ENCODE assay signal across 10 mouse cellular contexts in the genomic region with DNA sequence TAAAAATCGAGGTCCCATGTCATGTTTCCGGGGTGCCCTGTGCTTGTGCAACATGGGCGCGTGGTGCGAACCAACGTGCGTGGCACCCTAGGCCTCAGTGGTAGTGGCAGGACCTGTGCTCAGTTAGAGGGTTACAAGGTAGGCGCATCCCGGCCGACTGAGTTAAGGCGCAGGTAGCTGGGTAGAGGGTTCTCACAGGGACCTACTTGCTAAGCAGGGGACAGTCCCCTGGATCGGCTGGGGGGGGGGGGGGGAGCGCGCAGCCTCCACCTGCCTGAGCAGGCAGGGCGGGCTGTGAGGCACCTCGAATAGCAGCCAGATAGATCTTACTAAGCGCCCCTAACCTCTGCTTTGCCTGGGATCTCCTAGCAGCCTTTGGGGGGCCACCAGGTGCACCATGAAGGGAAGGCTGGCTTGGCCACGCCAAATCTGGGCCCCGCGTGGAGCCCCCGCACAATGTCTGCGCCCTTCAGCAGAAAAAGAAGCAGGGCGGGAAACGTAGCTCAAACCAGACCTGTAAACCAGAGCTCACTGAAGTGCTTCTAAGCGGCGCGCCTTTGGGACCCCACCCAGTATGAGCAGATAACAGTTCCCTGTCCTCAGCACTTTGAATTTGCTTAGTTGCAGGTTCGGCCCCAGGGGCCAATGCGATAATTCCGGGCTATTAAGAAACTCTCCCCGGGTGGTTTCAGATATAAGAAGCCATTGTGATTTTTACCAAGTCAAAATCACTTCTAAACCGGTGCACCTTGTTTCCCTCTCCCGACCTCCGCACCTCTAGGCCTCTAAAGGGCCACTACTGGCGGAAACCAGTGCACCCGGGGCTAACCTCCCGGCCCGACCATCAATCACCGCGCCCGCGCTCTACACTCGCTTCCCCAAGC. TPM values are rescaled to one million over a fixed set of nuclear protein-coding genes. Genes with fewer than 3 reads are reported as not detected.
DNase-seq lines count a peak whose midpoint lies in the region; ATAC-seq and TF ChIP-seq lines count a peak whose summit lies in the region.
"Had no signal": no experiment of that assay in that cellular context is flagged by ENCODE, and none has a peak within 500 bp of the region (broad histone marks: within the 10 kb centered on the region; RNA-seq: fewer than 3 reads in every experiment).

No protein-coding gene starts in this region.

- H3K27me3 ChIP-seq in kidney, embryonic 16.5 days (ENCODE audit: insufficient read depth, low read length): peaks cover 90% of the 10 kb centered on the region
- H3K27me3 ChIP-seq in embryonic facial prominence, embryonic 11.5 days (ENCODE audit: control insufficient read depth, insufficient read depth, low read length): peaks cover 76% of the 10 kb centered on the region
- H3K27me3 ChIP-seq in intestine, embryonic 15.5 days (replicated peaks): peaks cover 82% of the 10 kb centered on the region
- peaks cover 100% of the 10 kb centered on the region for H3K27me3 ChIP-seq in neural tube, embryonic 12.5 days (replicated peaks)

- under 1% methylated on average over 39 of the region's 43 CpGs for WGBS in kidney, embryonic 16.5 days
- WGBS in embryonic facial prominence, embryonic 11.5 days: 1% methylated on average over 41 of the region's 43 CpGs
- WGBS in intestine, embryonic 15.5 days: under 1% methylated on average over 43 of the region's 43 CpGs
- under 1% methylated on average over 43 of the region's 43 CpGs for WGBS in neural tube, embryonic 12.5 days

- H3K36me3 ChIP-seq in kidney, embryonic 16.5 days (ENCODE audit: insufficient read depth, low read length): peaks cover 4% of the 10 kb centered on the region; the same call in 1 of the 2 replicates
- no peaks in the 10 kb centered on the region for H3K36me3 ChIP-seq in embryonic facial prominence, embryonic 11.5 days (replicated peaks; ENCODE audit: control insufficient read depth, insufficient read depth, low read depth, low read length)
- H3K36me3 ChIP-seq in intestine, embryonic 15.5 days: no peaks in the 10 kb centered on the region
- no peaks in the 10 kb centered on the region for H3K36me3 ChIP-seq in neural tube, embryonic 12.5 days

- no peak for TF ChIP-seq CTCF in left cerebral cortex, adult 2 months (IDR thresholded peaks at IDR 0.05)

- no peaks in the 10 kb centered on the region for H3K9me3 ChIP-seq in kidney, embryonic 16.5 days (ENCODE audit: low read length)
- H3K9me3 ChIP-seq in embryonic facial prominence, embryonic 11.5 days (replicated peaks; ENCODE audit: control insufficient read depth, low read length): no peaks in the 10 kb centered on the region
- H3K9me3 ChIP-seq in intestine, embryonic 15.5 days: no peaks in the 10 kb centered on the region
- H3K9me3 ChIP-seq in neural tube, embryonic 12.5 days: no peaks in the 10 kb centered on the region

- H3K27ac ChIP-seq in kidney, embryonic 16.5 days (ENCODE audit: low read length): peak overlapping the region; percentile 87
- H3K27ac ChIP-seq in embryonic facial prominence, embryonic 11.5 days (replicated peaks; ENCODE audit: low read depth, low read length): peak overlapping the region; percentile 87
- peak overlapping the region; percentile 92 for H3K27ac ChIP-seq in intestine, embryonic 15.5 days
- peak overlapping the region; percentile 37; the same call in 1 of the 2 replicates for H3K27ac ChIP-seq in neural tube, embryonic 12.5 days
- no peak overlapping the region for H3K27ac ChIP-seq in left cerebral cortex, adult 2 months

- no peak for DNase-seq in kidney, adult 8-10 months
- no peak for DNase-seq in embryonic facial prominence, embryonic 11.5 days (ENCODE audit: low spot score)
- DNase-seq in cerebellum, postnatal 36 days: no peak
- DNase-seq in adrenal gland, postnatal 36 days: no peak
- no peak for DNase-seq in left cerebral cortex, adult 2 months (ENCODE audit: extremely low spot score in 1 of 2, low spot score in 2 of 2)
- DNase-seq: thymus, postnatal 36 days had no signal

- H3K4me1 ChIP-seq in kidney, embryonic 16.5 days (ENCODE audit: insufficient read depth, low read length): peaks cover 44% of the 10 kb centered on the region
- H3K4me1 ChIP-seq in embryonic facial prominence, embryonic 11.5 days (ENCODE audit: control insufficient read depth, insufficient read depth, low read length): peaks cover 2% of the 10 kb centered on the region; the same call in 1 of the 2 replicates
- peaks cover 29% of the 10 kb centered on the region for H3K4me1 ChIP-seq in intestine, embryonic 15.5 days (replicated peaks)
- peaks cover 33% of the 10 kb centered on the region for H3K4me1 ChIP-seq in neural tube, embryonic 12.5 days

- ATAC-seq in kidney, embryonic 16.5 days (ENCODE audit: low FRiP score, low TSS enrichment): peak; percentile 13; the same call in 1 of the 2 replicates
- ATAC-seq in embryonic facial prominence, embryonic 11.5 days (replicated peaks; ENCODE audit: insufficient number of reproducible peaks, low FRiP score, low TSS enrichment, low read depth): no peak; the same call in 1 of the 2 replicates
- ATAC-seq in intestine, embryonic 15.5 days: peak; percentile 48
- ATAC-seq in neural tube, embryonic 12.5 days (ENCODE audit: low FRiP score, low read depth): no peak
- ATAC-seq: Patski had no signal

- H3K9ac ChIP-seq in kidney, embryonic 16.5 days (replicated peaks; ENCODE audit: low read length): peak overlapping the region; percentile 83
- peak overlapping the region; percentile 90 for H3K9ac ChIP-seq in embryonic facial prominence, embryonic 11.5 days (replicated peaks; ENCODE audit: low read length)
- peak overlapping the region; percentile 74 for H3K9ac ChIP-seq in intestine, embryonic 15.5 days
- H3K9ac ChIP-seq in neural tube, embryonic 12.5 days: peak overlapping the region; percentile 56

- intact Hi-C loops in left cerebral cortex, adult 2 months (cut with DNase I): no loop called here

- peak overlapping the region; percentile 63 for H3K4me3 ChIP-seq in kidney, embryonic 16.5 days (ENCODE audit: low read length)
- peak overlapping the region; percentile 62 for H3K4me3 ChIP-seq in embryonic facial prominence, embryonic 11.5 days (ENCODE audit: low read depth, low read length)
- peak overlapping the region; percentile 58 for H3K4me3 ChIP-seq in intestine, embryonic 15.5 days (replicated peaks)
- H3K4me3 ChIP-seq in neural tube, embryonic 12.5 days: peak overlapping the region; percentile 39
- H3K4me3 ChIP-seq in left cerebral cortex, adult 2 months: no peak overlapping the region

- H3K4me2 ChIP-seq in kidney, embryonic 16.5 days (replicated peaks; ENCODE audit: low read depth, low read length): peak overlapping the region; percentile 75
- H3K4me2 ChIP-seq in embryonic facial prominence, embryonic 11.5 days (ENCODE audit: low read depth, low read length): peak overlapping the region; percentile 76
- H3K4me2 ChIP-seq in intestine, embryonic 15.5 days (replicated peaks): peak overlapping the region; percentile 73
- peak overlapping the region; percentile 61 for H3K4me2 ChIP-seq in neural tube, embryonic 12.5 days (replicated peaks)

RNA-seq across cellular contexts. Expression of a gene that starts 6.6 kb away (rescaled TPM):
- 516 and 585 TPM in 2 replicates for polyA plus RNA-seq in kidney, embryonic 16.5 days (2015; fragmentation: Nextera tagmentation; extraction: Ambion mirVana)
- polyA plus RNA-seq in embryonic facial prominence, embryonic 11.5 days (2014; fragmentation: Nextera tagmentation; extraction: Ambion mirVana): 313 and 355 TPM in 2 replicates
- 958 and 978 TPM in 2 replicates for polyA plus RNA-seq in intestine, embryonic 15.5 days (2015; fragmentation: Nextera tagmentation; extraction: Ambion mirVana)
- polyA plus RNA-seq in neural tube, embryonic 12.5 days (2016; fragmentation: Nextera tagmentation; extraction: Ambion mirVana): 254 and 320 TPM in 2 replicates
- 1 to 10 TPM; 8.1 to 9.0 TPM for total RNA-seq in adrenal gland, postnatal 36 days (2021)
- 100 to 1,000 TPM in 1 of 2 experiments, 10 to 100 TPM in 1; 67.4 to 120 TPM for total RNA-seq in left cerebral cortex, adult 2 months (2021)

RNA-seq across cellular contexts. Expression of a gene that starts 9.7 kb away (rescaled TPM):
- polyA plus RNA-seq in kidney, embryonic 16.5 days (2015; fragmentation: Nextera tagmentation; extraction: Ambion mirVana): 0.07 TPM in 1 of 2 replicates, not detected in the other
- polyA plus RNA-seq in embryonic facial prominence, embryonic 11.5 days (2014; fragmentation: Nextera tagmentation; extraction: Ambion mirVana): 0.08 TPM in 1 of 2 replicates, not detected in the other
- 1.0 and 1.4 TPM in 2 replicates for polyA plus RNA-seq in intestine, embryonic 15.5 days (2015; fragmentation: Nextera tagmentation; extraction: Ambion mirVana)
- polyA plus RNA-seq in neural tube, embryonic 12.5 days (2016; fragmentation: Nextera tagmentation; extraction: Ambion mirVana): not detected in 2 replicates
- total RNA-seq in adrenal gland, postnatal 36 days (2021): not detected
- under 1 TPM in 1 of 2 experiments, not detected in 1; 0.11 TPM for total RNA-seq in left cerebral cortex, adult 2 months (2021)
- polyA plus RNA-seq: Patski had no signal

Comparison
In these comparisons a context has a peak if more than half of its experiments do, and no peak if none do; other contexts are left out.
1. ATAC-seq: peak in kidney, embryonic 16.5 days (single experiment) and intestine, embryonic 15.5 days (single experiment); none in embryonic facial prominence, embryonic 11.5 days (single experiment) and neural tube, embryonic 12.5 days (single experiment).
2. Peak in every context shown above with its lines, with median percentiles within 50 percentile points of each other: H3K4me2 ChIP-seq and H3K9ac ChIP-seq.